Mouse (Mus musculus): ENCODE data around the gene Tbc1d2b. TPM values are rescaled to one million over a fixed set of nuclear protein-coding genes. Genes with fewer than 3 reads are reported as not detected.

Tbc1d2b gene
- total RNA-seq, 2 experiments from 2014 or later = 69.2 to 83.4 TPM

DNA sequence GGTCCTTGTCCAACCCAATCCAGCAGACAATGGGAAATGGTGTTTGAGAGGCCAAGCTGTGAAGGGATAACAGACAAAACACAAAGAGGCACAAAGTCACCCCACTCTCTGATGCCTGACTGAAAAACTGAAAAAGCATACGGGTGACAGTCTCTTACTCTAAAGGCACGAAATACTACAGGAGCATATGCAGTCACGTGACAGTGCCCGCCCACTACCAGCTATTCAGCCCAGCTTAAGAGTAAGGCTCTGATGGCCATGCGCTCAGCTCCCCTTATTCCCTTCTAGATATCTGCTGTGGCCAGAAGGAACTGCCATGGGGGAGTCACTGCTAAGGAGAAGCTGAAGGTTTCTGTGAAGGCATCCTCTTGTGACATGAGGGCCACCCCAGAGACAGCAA lies 24.8 kb downstream of the Tbc1d2b start:
- ATAC-seq (replicated peaks; ENCODE audit: low FRiP score, poor library complexity, severe bottlenecking) = no peak

DNA sequence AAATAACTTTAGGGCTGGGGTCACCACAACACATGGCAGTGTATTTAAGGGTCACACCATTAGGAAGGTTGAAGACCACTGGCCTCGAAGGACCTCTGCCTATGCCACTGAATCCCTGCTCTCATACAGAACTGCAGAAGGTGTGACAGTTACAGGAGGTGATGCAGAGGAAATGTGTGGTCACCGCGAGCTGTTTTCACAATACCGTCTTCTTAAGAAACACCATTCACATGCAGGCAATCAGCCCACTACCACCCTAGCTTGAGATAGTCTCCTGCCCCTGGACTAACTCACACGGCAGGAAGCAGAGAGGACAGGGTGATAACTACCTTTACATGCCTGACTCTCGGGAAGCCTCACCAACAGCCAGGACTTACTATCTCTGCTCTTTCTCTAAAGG lies 25.4 kb downstream of the Tbc1d2b start:
- ATAC-seq (replicated peaks; ENCODE audit: low FRiP score, poor library complexity, severe bottlenecking) = no peak

DNA sequence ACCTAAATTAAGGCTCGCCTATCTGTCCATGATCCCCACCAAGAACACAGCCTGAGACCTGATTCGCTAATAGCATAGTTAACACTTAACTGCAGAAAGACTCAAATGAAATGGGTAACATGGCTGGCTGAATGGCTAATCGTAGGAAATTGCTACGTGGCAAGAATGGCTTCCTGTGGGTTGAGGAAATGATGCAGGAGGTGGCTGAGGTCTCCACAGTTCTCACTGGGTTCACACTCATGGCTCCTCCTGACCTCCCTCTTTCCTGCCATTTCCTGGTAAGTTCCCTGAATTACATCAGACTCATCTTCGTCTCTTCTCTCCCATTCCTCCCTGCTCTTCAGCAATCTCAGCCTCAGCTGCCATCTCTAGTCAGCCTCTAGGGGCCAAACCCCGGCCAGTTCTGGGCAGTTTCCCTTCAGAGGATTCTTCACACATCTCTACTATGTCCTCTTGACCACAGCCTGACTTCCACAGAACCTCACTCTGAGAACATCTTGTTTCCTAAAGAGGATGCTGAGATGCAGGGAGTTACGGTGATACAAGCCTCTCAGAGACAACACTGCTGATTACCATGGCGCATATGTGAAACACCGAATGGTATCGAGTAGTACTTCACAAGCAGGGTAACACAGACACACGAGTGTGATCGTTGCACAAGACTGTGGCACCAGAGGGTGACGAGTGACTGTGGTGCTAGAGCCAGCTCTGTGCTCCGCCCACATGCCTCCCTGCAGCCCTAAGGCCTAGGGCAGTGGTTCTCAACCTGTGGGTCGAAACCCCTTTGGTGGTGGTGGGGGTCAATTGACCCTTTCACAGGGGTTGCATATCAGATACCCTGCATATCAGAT lies 26.1 kb downstream of the Tbc1d2b start:
- ATAC-seq (replicated peaks; ENCODE audit: low FRiP score, poor library complexity, severe bottlenecking) = no peak

DNA sequence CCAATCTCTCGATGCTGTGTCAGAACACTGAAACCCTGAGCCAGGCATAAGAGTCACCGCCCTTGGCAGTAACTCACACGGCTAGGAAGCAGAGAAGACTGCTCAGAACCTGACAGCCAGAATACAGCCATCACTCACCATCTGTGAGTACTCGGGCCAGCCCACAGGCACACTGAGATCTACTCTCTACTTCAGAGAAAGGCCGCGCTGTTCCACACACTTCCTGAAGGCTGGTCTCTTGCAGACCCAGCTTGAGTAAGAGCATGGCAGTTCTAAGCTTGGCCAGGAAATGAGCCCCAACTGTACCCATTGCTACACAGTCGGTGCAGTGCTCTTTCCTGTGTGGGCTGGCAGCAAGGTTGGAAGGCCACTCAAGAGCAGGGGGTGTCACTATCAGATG lies 27.7 kb downstream of the Tbc1d2b start:
- peak; percentile 71 for ATAC-seq (replicated peaks; ENCODE audit: low FRiP score, poor library complexity, severe bottlenecking)

DNA sequence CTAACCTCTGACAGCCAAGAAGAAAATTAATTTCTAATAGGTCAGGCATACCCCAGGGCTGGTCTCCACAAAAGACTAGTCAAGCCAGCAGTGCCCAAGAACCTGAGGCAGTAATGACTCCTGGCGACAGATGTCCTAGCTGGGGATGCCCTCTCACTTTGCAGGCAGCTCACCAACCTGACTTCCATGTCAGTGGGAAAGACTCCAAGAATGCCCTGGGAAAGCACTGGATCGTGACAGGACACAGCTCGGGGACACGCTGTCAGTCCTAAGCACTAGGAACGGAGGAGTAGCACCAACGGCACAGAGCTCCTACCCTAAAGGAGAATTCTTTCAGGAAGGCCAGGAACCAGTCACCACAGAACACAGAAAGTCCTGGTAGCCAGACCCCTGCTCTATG lies 28.3 kb downstream of the Tbc1d2b start:
- ATAC-seq (replicated peaks; ENCODE audit: low FRiP score, poor library complexity, severe bottlenecking) = no peak

DNA sequence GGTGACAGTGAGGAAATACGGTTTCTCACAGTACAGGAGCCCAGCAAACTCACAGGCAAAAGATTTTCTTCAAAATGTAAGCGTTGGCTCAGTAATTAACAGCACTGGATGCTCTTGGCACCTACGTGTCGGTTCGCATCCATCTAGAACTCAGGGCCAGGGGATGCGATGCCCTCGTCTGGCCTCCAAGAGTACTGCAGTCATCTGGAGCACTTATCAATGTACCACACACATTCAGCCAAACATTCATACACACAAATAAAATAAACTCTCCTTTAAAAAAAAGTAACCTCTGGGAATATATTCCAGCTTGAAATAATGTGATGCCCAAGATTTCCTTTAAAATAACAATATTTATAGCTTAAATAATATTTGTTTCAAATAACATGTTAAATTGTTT lies 29.0 kb downstream of the Tbc1d2b start:
- ATAC-seq (replicated peaks; ENCODE audit: low FRiP score, poor library complexity, severe bottlenecking) = peak; percentile 61

DNA sequence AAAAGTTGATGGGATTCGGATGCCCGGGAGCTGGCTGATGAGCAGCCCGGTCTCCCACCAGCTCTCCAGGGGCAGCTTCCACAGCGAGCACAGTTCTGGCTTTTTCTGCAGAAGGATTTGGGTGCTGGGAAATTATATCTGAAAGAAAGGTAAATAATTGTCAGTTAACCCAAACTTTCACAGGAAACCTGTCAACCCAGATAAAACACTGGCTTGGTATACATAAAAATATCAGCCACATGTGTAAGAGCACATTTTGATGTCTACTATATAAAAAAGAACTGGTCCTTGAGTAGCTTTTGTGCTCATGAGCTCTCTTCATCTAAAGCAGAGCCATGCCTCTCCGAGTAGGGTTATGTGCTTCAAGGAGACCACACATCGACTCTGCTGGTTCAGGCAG lies 29.6 kb downstream of the Tbc1d2b start:
- ATAC-seq (replicated peaks; ENCODE audit: low FRiP score, poor library complexity, severe bottlenecking) = no peak

DNA sequence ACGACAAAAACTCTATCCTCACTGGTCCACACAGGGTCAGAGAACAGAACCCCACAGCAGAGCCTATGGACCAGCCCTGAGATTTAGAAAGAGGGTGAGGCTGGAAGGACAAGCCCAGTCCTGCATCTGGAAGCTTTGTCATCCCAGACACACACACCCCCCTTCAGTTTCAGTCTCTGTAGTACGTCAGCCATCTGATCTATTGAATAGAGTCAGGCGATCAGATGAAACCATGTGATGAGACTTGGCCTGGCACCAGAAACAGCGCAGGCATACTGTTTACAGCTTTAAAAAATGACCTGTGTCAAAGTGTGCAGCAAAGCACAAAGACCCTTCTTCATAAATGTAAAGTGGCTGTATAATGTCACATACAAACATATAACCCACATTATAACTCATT lies 30.0 kb downstream of the Tbc1d2b start:
- no peak for ATAC-seq (replicated peaks; ENCODE audit: low FRiP score, poor library complexity, severe bottlenecking)

DNA sequence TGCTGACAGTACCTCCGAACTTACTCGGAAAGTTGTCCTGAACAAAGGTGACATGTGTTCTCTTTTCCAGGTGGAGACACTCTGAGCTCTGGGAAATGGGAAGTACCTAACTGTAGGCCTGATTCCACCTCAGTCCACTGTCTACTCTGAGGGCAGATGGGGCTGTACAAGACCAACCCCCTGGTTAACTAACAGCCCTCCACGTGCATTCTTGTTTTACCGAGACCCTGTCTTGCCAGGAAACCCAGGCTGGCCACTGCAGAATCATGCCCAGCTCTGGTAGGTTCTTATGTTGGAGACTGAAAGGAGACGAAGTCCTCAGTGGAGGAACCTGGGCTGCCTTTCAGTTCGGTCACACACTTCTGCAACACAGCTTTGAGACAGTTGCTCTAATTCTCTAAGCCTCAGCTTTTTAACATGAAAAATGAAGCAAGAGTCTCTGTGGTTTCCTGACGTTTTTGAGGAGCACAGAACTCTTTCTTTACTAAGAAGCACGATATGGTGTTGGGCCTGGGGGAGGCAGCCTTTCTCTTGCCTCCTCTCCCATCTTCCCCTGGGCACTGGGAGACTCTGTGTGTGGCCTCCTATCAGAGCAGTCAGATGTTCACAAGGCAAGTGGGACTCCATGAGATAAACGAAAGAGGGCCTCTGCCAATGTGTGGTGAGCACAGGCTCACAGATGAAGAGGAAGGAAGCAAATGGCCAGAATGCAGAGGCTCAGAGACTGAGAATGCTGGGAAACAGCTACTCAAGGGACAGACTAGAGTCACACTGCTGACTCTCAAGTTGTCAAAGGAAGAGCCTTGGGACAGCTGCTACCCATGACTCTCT lies 33.2 kb downstream of the Tbc1d2b start:
- ATAC-seq (replicated peaks; ENCODE audit: low FRiP score, poor library complexity, severe bottlenecking) = peak; percentile 83

DNA sequence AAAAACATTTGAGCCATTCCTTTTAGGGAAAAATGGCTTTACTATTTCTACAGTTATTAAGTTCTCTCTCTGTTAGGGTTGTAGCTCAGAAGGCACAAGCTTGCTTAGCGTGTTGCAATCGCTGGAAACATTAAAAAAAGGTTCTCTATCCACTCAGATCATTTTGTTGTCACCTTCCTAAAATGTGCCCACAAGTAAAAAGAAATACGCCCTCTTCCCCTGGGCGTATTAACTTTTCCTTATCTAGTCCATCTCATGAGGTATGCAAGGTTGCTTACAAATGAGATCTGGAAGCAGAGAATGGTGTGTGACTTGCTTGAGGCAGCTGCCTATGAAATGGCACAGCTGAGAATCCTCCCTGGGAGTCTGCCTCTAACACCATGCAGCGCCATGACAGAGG lies 33.8 kb downstream of the Tbc1d2b start:
- peak; percentile 25 for ATAC-seq (replicated peaks; ENCODE audit: low FRiP score, poor library complexity, severe bottlenecking)

DNA sequence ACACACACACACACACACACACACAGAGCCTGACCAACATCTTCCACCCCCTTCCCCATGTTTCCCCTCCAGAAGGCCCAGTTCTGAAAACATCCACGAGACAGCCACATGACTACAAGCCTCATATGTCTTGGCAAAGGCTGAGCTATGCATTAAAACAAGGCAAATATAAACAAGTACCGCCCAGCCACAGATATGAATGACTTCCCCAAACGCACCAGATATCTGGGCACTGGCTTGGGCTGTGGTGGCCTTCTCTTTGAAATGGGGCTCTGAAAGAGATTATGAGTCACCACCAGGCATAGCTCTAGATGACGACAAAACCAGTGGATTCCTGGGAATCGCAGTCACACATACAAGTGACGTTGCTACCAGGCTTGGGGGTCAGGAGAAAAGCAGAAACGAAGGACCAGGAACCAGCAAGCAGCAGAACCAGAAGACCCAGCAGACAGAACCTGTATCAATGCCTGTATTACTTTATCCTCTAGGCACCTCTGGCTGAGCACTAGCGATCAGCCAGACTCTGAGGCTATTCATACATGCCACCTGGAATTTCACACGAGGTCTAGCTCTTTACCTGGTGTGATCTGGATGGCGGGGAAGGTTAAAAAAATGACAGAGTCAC lies 35.2 kb downstream of the Tbc1d2b start:
- ATAC-seq (replicated peaks; ENCODE audit: low FRiP score, poor library complexity, severe bottlenecking) = peak; percentile 40; the same call in 1 of the 2 replicates

DNA sequence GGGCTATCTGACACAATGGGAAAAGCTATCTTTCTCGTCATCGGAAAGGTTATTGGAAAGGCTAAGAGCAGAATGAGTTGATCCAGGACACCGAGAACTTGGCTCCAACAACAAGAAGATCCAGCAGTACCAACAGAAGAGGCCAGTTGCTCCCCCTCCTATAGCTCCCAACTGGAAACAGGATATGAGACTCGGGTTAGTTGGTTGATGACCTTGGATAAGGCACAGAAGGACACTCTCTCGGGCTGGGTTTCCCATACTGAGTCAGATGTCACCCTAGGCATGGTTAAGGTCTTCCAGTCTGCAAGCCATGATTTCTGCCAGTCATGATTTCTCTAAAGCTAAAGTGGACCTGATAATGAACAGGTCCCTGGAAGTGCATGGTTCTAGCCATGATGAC lies 35.8 kb downstream of the Tbc1d2b start:
- no peak for ATAC-seq (replicated peaks; ENCODE audit: low FRiP score, poor library complexity, severe bottlenecking)

DNA sequence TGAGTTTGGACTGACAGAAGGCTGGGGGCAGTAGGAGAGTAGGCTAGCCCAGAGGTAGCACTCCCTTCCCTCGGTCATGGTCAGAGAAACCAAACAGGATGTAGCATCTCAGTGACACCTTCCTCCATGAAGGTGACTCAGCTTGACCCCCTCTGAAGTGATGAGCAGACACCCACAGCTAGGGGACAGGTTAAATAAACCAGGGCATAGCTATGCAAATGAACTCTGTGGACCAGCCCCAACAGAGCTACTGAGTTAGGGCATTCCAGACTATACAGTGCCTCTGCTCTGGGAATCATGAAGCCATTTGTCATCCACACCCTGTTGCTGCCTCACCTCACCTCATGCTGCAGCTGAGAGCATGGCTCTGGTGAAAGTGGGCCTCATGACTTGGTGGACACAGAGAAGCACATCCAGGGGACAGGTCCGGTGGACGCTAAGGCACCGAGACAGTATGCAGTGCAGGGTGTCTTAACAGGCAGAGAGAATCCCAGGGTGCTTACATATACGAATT lies 36.6 kb downstream of the Tbc1d2b start:
- no peak for ATAC-seq (replicated peaks; ENCODE audit: low FRiP score, poor library complexity, severe bottlenecking)

DNA sequence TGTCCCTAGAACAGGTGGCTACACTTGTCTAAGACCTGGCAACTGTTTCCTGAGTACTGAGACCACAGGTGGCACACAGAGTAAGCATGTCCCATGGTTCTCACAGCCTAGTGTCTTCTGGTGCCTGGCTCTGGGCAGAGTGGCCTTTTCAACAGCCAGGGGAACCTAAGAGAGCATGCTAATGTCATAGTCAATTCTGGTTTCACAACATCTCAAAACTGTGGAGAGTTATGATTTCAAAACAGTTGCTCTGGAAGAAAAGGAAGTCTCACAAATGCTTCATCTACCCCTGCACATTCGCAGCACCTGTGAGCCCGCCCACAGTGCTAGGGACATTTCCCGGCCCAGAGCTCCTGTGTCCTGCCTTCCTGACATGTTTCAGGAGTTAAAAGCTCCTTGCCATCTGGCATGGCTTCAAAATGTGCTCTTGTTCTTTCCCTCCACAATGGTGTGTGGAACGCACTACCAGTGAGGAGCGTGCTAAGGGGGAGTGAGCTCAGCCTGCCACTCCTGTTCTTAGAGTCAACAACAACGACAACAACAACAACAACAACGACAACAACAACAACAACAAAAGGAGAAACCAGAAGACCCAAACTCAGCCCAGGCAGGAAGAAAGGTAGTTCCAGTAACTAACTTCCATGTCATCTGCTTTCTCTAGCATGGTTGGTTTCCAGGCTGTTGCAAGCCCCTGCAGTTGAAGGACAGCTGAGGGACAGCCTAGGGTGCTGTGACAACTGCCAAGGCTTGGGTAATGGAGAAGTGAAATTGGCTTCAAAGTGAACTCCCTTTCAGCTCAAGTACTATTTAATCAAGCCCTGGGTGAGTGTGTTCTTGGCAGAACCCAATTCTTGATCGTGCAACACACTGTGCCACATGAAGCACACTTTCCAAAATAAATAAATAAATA lies 37.6 kb downstream of the Tbc1d2b start:
- ATAC-seq (replicated peaks; ENCODE audit: low FRiP score, poor library complexity, severe bottlenecking) = no peak

DNA sequence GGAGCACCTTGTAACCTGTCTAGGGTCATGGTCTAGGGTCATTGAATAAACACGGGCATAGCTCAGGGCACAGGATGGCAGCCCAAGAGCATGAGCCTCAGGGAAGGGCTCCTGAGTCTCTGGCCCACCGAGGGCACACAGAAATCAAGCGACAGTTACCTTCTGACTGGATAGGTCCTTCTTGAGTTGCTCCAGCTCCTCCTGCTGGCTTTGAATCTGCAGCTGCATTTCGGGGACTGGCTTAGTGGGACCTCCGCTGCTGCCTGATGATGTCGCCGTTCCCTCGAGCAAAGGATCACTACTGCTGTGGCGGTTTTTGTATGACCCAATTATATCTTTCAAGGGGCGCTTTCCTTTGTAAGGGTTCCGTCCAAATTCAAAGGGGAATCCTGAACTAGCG lies 43.4 kb downstream of the Tbc1d2b start:
- ATAC-seq (replicated peaks; ENCODE audit: low FRiP score, poor library complexity, severe bottlenecking) = no peak

DNA sequence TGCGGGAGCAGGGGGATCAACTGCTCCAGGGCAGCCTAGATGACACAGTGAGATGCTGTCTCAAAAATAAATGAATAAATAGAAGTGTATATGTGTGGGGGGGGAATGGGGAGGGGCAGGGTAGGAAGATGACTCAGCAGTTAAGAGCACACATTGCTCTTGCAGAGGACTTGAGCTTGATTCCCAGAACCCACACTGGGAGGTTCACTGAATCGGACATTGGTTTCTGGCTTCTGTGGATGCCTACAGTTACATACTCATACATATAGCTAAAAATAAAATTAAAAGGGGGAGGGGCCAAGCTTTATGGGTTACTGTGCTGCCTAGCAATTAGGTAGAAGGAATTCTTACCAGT lies 43.9 kb downstream of the Tbc1d2b start:
- ATAC-seq (replicated peaks; ENCODE audit: low FRiP score, poor library complexity, severe bottlenecking) = no peak

DNA sequence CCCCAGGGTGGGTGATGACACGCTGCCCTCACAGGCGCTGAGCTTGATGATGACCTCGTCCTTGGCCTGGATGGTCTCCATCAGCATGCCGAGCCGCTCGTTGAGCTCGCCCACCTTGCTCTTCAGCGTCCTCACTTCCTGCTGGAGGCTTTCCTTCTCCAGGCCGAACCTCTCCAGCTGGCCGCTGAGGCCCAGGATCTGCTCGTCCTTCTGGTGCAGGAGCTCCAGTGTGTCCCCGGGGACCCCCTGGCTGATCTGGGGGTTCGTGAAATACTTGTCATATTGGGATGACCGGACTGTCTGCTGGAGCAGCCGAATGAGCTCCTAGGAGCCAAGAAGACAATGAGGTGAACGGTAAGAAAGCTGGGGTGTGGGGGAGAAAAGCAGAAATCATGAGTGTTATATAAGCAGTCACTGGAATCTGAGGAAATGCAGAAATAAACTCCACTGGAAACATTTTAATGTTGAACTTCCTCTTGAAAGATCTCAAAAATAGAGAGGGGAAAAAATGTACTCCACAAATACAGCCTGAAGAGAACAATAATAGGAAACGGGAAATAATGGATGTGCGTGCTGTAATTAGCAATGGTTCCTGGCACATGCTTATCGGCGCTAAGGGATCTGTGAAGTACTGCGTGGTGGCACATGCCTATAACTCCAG lies 44.4 kb downstream of the Tbc1d2b start:
- no peak for ATAC-seq (replicated peaks; ENCODE audit: low FRiP score, poor library complexity, severe bottlenecking)

DNA sequence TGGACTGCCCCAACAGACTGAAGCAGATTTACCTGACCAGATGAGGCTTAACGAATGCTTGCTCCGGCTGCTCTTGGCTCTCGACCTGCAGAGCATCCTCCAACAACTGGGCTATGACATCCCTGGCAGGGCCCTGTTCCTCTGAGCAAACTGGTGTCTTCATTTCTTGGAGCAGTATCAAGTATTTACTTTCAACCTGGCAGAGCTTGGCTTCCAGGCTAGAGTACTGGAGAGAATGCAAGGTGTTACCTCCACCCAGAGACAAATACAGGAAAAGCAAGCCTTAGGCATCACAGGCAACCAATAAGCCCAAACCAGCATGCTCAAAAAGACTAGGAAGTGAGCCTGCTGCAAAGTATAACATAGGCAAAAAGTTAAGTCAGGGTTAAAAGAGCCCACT lies 48.3 kb downstream of the Tbc1d2b start:
- no peak for ATAC-seq (replicated peaks; ENCODE audit: low FRiP score, poor library complexity, severe bottlenecking)

DNA sequence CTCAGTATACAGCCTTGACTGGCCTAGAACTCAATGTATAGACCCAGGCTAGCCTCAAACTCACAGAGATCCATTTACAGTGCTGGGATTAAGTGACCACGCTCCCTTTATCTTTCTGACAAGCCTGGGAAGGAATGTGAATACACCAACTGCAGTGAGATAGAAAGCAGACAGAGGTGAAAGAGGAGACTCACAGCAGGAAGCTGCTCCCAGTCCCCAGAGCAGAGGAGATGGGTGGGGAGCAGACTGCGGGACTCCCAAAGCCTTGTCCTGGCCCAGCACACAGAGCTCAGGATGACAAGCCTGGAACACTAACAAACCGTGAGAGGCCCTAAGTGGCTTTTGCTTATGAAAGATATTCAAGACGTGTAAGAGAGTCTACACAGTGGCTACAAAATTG lies 53.1 kb downstream of the Tbc1d2b start:
- ATAC-seq (replicated peaks; ENCODE audit: low FRiP score, poor library complexity, severe bottlenecking) = no peak
